Comparison of ENCODE assay signal across 22 mouse cellular contexts in the genomic region with DNA sequence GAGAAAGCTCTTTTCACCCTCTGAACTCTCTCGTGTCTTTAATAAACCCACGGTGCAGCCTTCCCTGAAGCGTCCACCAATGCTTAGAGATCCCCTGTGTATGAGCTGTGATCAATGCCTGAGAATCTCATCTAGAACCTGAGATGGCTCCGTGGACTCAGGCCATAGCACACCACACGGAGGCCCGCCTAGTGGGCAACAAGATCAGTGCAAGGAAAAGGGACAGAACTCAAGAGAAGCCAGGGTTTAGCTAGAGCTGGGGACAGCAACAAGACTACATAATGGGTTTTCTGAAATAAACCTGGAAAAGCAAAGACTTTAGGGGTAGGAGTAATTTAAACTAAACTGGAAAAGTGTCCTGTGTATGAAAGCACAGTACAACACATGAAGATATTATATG. TPM values are rescaled to one million over a fixed set of nuclear protein-coding genes. Genes with fewer than 3 reads are reported as not detected.
A peak's percentile ranks its signal among the peaks of the same experiment; 100 is the strongest.
DNase-seq lines count a peak whose midpoint lies in the region; ATAC-seq and TF ChIP-seq lines count a peak whose summit lies in the region.
"Had no signal": no experiment of that assay in that cellular context is flagged by ENCODE, and none has a peak within 500 bp of the region (broad histone marks: within the 10 kb centered on the region; RNA-seq: fewer than 3 reads in every experiment).

No protein-coding gene starts in this region.

- H3K9ac ChIP-seq in heart, postnatal 0 days (replicated peaks; ENCODE audit: low read depth, low read length): no peak overlapping the region
- no peak overlapping the region for H3K9ac ChIP-seq in liver, embryonic 14.5 days (replicated peaks)
- H3K9ac ChIP-seq in liver, postnatal 0 days (replicated peaks): no peak overlapping the region
- no peak overlapping the region for H3K9ac ChIP-seq in stomach, postnatal 0 days (ENCODE audit: low read length)
- H3K9ac ChIP-seq: forebrain, embryonic 15.5 days; hindbrain, embryonic 15.5 days; limb, embryonic 12.5 days; liver, embryonic 12.5 days; lung, embryonic 15.5 days; neural tube, embryonic 15.5 days had no signal

- TF ChIP-seq EP300 in heart, postnatal 0 days (IDR thresholded peaks at IDR 0.05; ENCODE audit: low read depth): no peak
- no peak for TF ChIP-seq EP300 in liver, embryonic 14.5 days (IDR thresholded peaks at IDR 0.05; ENCODE audit: low read depth)
- TF ChIP-seq EP300 in liver, postnatal 0 days (IDR thresholded peaks at IDR 0.05; ENCODE audit: low read depth): no peak
- no peak for TF ChIP-seq EP300 in stomach, postnatal 0 days (optimal IDR thresholded peaks at IDR 0.05)

- no peak for DNase-seq in cerebellum, adult 2 months
- no peak for DNase-seq in cerebellum, adult 11-12 months
- DNase-seq in heart, postnatal 0 days (ENCODE audit: low spot score): no peak
- no peak for DNase-seq in heart, postnatal 4 days
- DNase-seq in liver, embryonic 14.5 days (ENCODE audit: low read depth in 3 of 3, low spot score in 3 of 3): no peak
- DNase-seq in liver, postnatal 0 days: no peak
- DNase-seq in stomach, postnatal 0 days (ENCODE audit: low spot score): no peak
- DNase-seq: adrenal gland, postnatal 14 days; cerebellum, postnatal 25 days; gastrocnemius, postnatal 36 days; kidney, adult 11 months; layer of hippocampus, postnatal 36 days; right cerebral cortex, adult 18-20 months; right cerebral cortex, postnatal 4 days; thymus, postnatal 36 days had no signal

- H3K36me3 ChIP-seq in heart, postnatal 0 days (replicated peaks; ENCODE audit: control insufficient read depth, insufficient read depth, low read length): 0 out of 2 replicates have a peak, but pooled peaks cover 4% of the 10 kb centered on the region
- no peaks in the 10 kb centered on the region for H3K36me3 ChIP-seq in liver, embryonic 14.5 days (replicated peaks; ENCODE audit: control insufficient read depth, insufficient read depth, low read depth)
- H3K36me3 ChIP-seq in liver, postnatal 0 days (replicated peaks; ENCODE audit: insufficient read depth, low read length): no peaks in the 10 kb centered on the region
- no peaks in the 10 kb centered on the region for H3K36me3 ChIP-seq in stomach, postnatal 0 days (ENCODE audit: control insufficient read depth, insufficient read depth, low read length)
- H3K36me3 ChIP-seq: forebrain, embryonic 15.5 days; hindbrain, embryonic 15.5 days; limb, embryonic 12.5 days; lung, embryonic 15.5 days; neural tube, embryonic 15.5 days had no signal

- peaks cover 27% of the 10 kb centered on the region for H3K4me1 ChIP-seq in cerebellum, adult 2 months (ENCODE audit: control insufficient read depth, insufficient read depth, low read length)
- H3K4me1 ChIP-seq in heart, postnatal 0 days (ENCODE audit: control insufficient read depth, insufficient read depth): peaks cover 40% of the 10 kb centered on the region
- peaks cover 5 to 11% of the 10 kb centered on the region in 2 experiments; a peak in 3 of 4 replicates for H3K4me1 ChIP-seq in liver, embryonic 14.5 days (replicated peaks; ENCODE audit: control insufficient read depth in 2 of 2, insufficient read depth in 2 of 2, low read length in 1 of 2)
- H3K4me1 ChIP-seq in liver, postnatal 0 days (ENCODE audit: insufficient read depth): peaks cover 8% of the 10 kb centered on the region
- H3K4me1 ChIP-seq in stomach, postnatal 0 days (replicated peaks; ENCODE audit: control insufficient read depth, insufficient read depth): 0 out of 2 replicates have a peak, but pooled peaks cover 2% of the 10 kb centered on the region

- no peak overlapping the region for H3K4me2 ChIP-seq in heart, postnatal 0 days (ENCODE audit: low read depth, low read length)
- no peak overlapping the region for H3K4me2 ChIP-seq in liver, embryonic 14.5 days (ENCODE audit: low read depth)
- H3K4me2 ChIP-seq in liver, postnatal 0 days (ENCODE audit: low read depth, low read length): no peak overlapping the region
- H3K4me2 ChIP-seq in stomach, postnatal 0 days (replicated peaks; ENCODE audit: low read depth): no peak overlapping the region
- H3K4me2 ChIP-seq: forebrain, embryonic 15.5 days; hindbrain, embryonic 15.5 days; limb, embryonic 12.5 days; liver, embryonic 12.5 days; lung, embryonic 15.5 days; neural tube, embryonic 15.5 days had no signal

- no peak for ATAC-seq in heart, postnatal 0 days (ENCODE audit: insufficient read depth, low read depth)
- ATAC-seq in liver, embryonic 14.5 days (ENCODE audit: insufficient read depth): no peak
- ATAC-seq in liver, postnatal 0 days: no peak
- no peak for ATAC-seq in stomach, postnatal 0 days (ENCODE audit: low FRiP score, low TSS enrichment)
- ATAC-seq: forebrain, embryonic 15.5 days; liver, embryonic 12.5 days had no signal

- H3K27ac ChIP-seq in cerebellum, adult 2 months (ENCODE audit: insufficient read depth, low read length): no peak overlapping the region
- no peak overlapping the region for H3K27ac ChIP-seq in heart, postnatal 0 days (ENCODE audit: low read depth)
- H3K27ac ChIP-seq in liver, embryonic 14.5 days: no peak overlapping the region
- H3K27ac ChIP-seq in liver, postnatal 0 days (ENCODE audit: low read depth): no peak overlapping the region
- no peak overlapping the region for H3K27ac ChIP-seq in stomach, postnatal 0 days (replicated peaks)
- H3K27ac ChIP-seq: forebrain, embryonic 15.5 days; hindbrain, embryonic 15.5 days; limb, embryonic 12.5 days; liver, embryonic 12.5 days; midbrain, embryonic 10.5 days; neural tube, embryonic 15.5 days had no signal

- H3K9me3 ChIP-seq in heart, postnatal 0 days (replicated peaks; ENCODE audit: control insufficient read depth, low read length): no peaks in the 10 kb centered on the region
- no peaks in the 10 kb centered on the region for H3K9me3 ChIP-seq in liver, embryonic 14.5 days (ENCODE audit: control insufficient read depth, low read length)
- no peaks in the 10 kb centered on the region for H3K9me3 ChIP-seq in liver, postnatal 0 days (ENCODE audit: low read length)
- no peaks in the 10 kb centered on the region for H3K9me3 ChIP-seq in stomach, postnatal 0 days (ENCODE audit: control insufficient read depth, low read length)
- H3K9me3 ChIP-seq: forebrain, embryonic 15.5 days; hindbrain, embryonic 15.5 days; liver, embryonic 12.5 days; lung, embryonic 15.5 days; midbrain, embryonic 10.5 days; neural tube, embryonic 15.5 days had no signal

- no peaks in the 10 kb centered on the region for H3K27me3 ChIP-seq in cerebellum, adult 2 months (ENCODE audit: control insufficient read depth, insufficient read depth, low read length)
- no peaks in the 10 kb centered on the region for H3K27me3 ChIP-seq in heart, postnatal 0 days (ENCODE audit: control insufficient read depth, insufficient read depth, low read length)
- H3K27me3 ChIP-seq in liver, embryonic 14.5 days (ENCODE audit: control insufficient read depth, insufficient read depth, low read length): peaks cover 2% of the 10 kb centered on the region
- no peaks in the 10 kb centered on the region for H3K27me3 ChIP-seq in liver, postnatal 0 days (ENCODE audit: insufficient read depth, low read length)
- no peaks in the 10 kb centered on the region for H3K27me3 ChIP-seq in stomach, postnatal 0 days (ENCODE audit: control insufficient read depth, insufficient read depth, low read length)
- H3K27me3 ChIP-seq: forebrain, embryonic 15.5 days; hindbrain, embryonic 15.5 days; limb, embryonic 12.5 days; lung, embryonic 15.5 days; neural tube, embryonic 15.5 days had no signal

- 56% methylated on average over 6 of the region's 6 CpGs for WGBS in cerebellum, adult 2 months
- 73% methylated on average over 6 of the region's 6 CpGs for WGBS in heart, postnatal 0 days
- 67% methylated on average over 6 of the region's 6 CpGs for WGBS in liver, embryonic 14.5 days (ENCODE audit: insufficient replicate concordance)
- WGBS in liver, postnatal 0 days (ENCODE audit: insufficient replicate concordance): 77% methylated on average over 6 of the region's 6 CpGs
- WGBS in stomach, postnatal 0 days: 73% methylated on average over 6 of the region's 6 CpGs

- no peak for TF ChIP-seq POLR2A in cerebellum, adult 2 months (IDR thresholded peaks at IDR 0.05; ENCODE audit: borderline replicate concordance, insufficient read depth, low read length)

- no peak overlapping the region for H3K4me3 ChIP-seq in cerebellum, adult 2 months (replicated peaks; ENCODE audit: insufficient read depth, low read depth, low read length)
- no peak overlapping the region for H3K4me3 ChIP-seq in heart, postnatal 0 days (ENCODE audit: low read depth, low read length)
- H3K4me3 ChIP-seq in liver, embryonic 14.5 days (ENCODE audit: insufficient read depth in 1 of 2, low read depth in 2 of 2, low read length in 2 of 2): no peak overlapping the region
- H3K4me3 ChIP-seq in liver, postnatal 0 days (ENCODE audit: low read depth, low read length): no peak overlapping the region
- no peak overlapping the region for H3K4me3 ChIP-seq in stomach, postnatal 0 days (ENCODE audit: low read depth, low read length)
- H3K4me3 ChIP-seq: forebrain, embryonic 15.5 days; hindbrain, embryonic 15.5 days; limb, embryonic 12.5 days; liver, embryonic 12.5 days; lung, embryonic 15.5 days; midbrain, embryonic 10.5 days; neural tube, embryonic 15.5 days had no signal

- peak; percentile 33; the same call in 1 of the 2 replicates for TF ChIP-seq CTCF in cerebellum, adult 2 months (IDR thresholded peaks at IDR 0.05; ENCODE audit: borderline replicate concordance, insufficient read depth, low read depth, low read length)
- peak; percentile 18; the same call in 1 of the 2 replicates for TF ChIP-seq CTCF in heart, postnatal 0 days (IDR thresholded peaks at IDR 0.05; ENCODE audit: low read depth)
- TF ChIP-seq CTCF in liver, embryonic 14.5 days (IDR thresholded peaks at IDR 0.05; ENCODE audit: low read depth): 0 out of 2 replicates have a peak, but pooled peaks have one; percentile 12
- no peak; the same call in 1 of the 2 replicates for TF ChIP-seq CTCF in liver, postnatal 0 days (IDR thresholded peaks at IDR 0.05; ENCODE audit: low read depth)
- TF ChIP-seq CTCF in stomach, postnatal 0 days (IDR thresholded peaks at IDR 0.05; ENCODE audit: low read depth): peak; percentile 50

RNA-seq across cellular contexts. Expression of gene Map4k3, which starts 5.2 kb away (rescaled TPM):
- polyA plus RNA-seq in cerebellum, adult 2 months (2012; rRNA removed): 45.3 and 48.9 TPM in 2 replicates
- 38.0 and 44.4 TPM in 2 replicates for total RNA-seq in heart, postnatal 0 days (2014; rRNA removed; ENCODE audit: low replicate concordance)
- 14.2 and 16.7 TPM in 2 replicates for polyA plus RNA-seq in heart, postnatal 0 days (2015; fragmentation: Nextera tagmentation; extraction: Ambion mirVana)
- total RNA-seq in heart, postnatal 4 days (2021): 10 to 100 TPM; 49.6 to 51.9 TPM
- 3.5 and 4.3 TPM in 2 replicates for polyA plus RNA-seq in liver, embryonic 14.5 days (2012; rRNA removed)
- 4.0 and 4.3 TPM in 2 replicates for polyA plus RNA-seq in liver, embryonic 14.5 days (2014; fragmentation: Nextera tagmentation; extraction: Ambion mirVana)
- 5.5 and 5.9 TPM in 2 replicates for polyA plus RNA-seq in liver, postnatal 0 days (2015; fragmentation: Nextera tagmentation; extraction: Ambion mirVana)
- 16.9 and 18.1 TPM in 2 replicates for polyA plus RNA-seq in stomach, postnatal 0 days (2015; fragmentation: Nextera tagmentation; extraction: Ambion mirVana)
